Mouse (Mus musculus): ENCODE measurements around the gene Myoc.

DNA sequence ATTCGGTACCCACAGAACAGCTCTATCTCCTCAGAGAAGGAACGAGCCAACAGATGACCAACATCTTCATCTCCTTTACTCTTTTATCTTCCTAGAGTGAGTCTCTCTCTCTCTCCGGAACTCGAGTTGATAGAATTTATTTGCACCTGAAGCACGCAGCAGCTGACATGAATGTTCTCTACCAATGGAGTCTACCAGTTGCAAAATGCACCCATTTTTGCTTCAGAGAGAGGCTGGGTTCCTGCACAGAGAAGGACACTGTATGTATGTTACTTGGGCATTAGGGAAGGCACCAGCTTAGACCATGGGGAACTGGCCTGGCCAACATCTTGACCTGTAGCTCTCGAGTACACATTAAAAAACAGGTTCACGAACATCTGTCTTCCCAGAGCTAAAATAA, 19.2 kb downstream of the Myoc start, which contains the start of gene Myocos:
- no peak for TF ChIP-seq CTCF (IDR thresholded peaks at IDR 0.05)
- TF ChIP-seq POLR2A (IDR thresholded peaks at IDR 0.05; ENCODE audit: insufficient read depth, low read depth, low read length) = no peak
